28 mouse cellular contexts compared by ENCODE assay signal in genomic region chr4:150127894-150128293, GRCm38 (mm10). TPM values are rescaled to one million over a fixed set of nuclear protein-coding genes. Genes with fewer than 3 reads are reported as not detected.
"Had no signal": no experiment of that assay in that cellular context is flagged by ENCODE, and none has a peak within 500 bp of the region (broad histone marks: within the 10 kb centered on the region; RNA-seq: fewer than 3 reads in every experiment).

No protein-coding gene starts in this region.

- H3K9me3 ChIP-seq: heart, embryonic 10.5 days; heart, embryonic 12.5 days; hindbrain, embryonic 10.5 days; hindbrain, embryonic 12.5 days; intestine, embryonic 15.5 days; limb, embryonic 13.5 days; limb, embryonic 15.5 days; liver, embryonic 12.5 days had no signal

- ATAC-seq: forebrain, embryonic 16.5 days; hindbrain, embryonic 16.5 days; inflammation-experienced regulatory T-cells, adult 6 months; intestine, embryonic 15.5 days; intestine, postnatal 0 days; liver, embryonic 12.5 days had no signal

- H3K36me3 ChIP-seq: heart, embryonic 10.5 days; heart, embryonic 12.5 days; hindbrain, embryonic 10.5 days; hindbrain, embryonic 12.5 days; intestine, embryonic 15.5 days; limb, embryonic 13.5 days; limb, embryonic 15.5 days; liver, embryonic 12.5 days had no signal

- H3K27ac ChIP-seq: gastrocnemius, adult 2 months; heart, embryonic 10.5 days; hindbrain, embryonic 10.5 days; hindbrain, embryonic 12.5 days; hindbrain, embryonic 14.5 days; intestine, embryonic 15.5 days; kidney, postnatal 0 days; layer of hippocampus, adult 2 months; left cerebral cortex, adult 2 months; limb, embryonic 13.5 days; limb, embryonic 15.5 days; liver, embryonic 12.5 days; liver, embryonic 14.5 days had no signal

- H3K9ac ChIP-seq: heart, embryonic 12.5 days; hindbrain, embryonic 12.5 days; hindbrain, embryonic 14.5 days; intestine, embryonic 15.5 days; limb, embryonic 13.5 days; limb, embryonic 15.5 days; liver, embryonic 12.5 days; liver, embryonic 14.5 days had no signal

- DNase-seq: gastrocnemius, adult 2 months; gastrocnemius, postnatal 10 days; gastrocnemius, postnatal 25 days; heart, adult 18-20 months; heart, postnatal 10 days; heart, postnatal 4 days; lung, adult 18-20 months had no signal

- H3K27me3 ChIP-seq: heart, embryonic 12.5 days; hindbrain, embryonic 12.5 days; intestine, embryonic 15.5 days; limb, embryonic 13.5 days; limb, embryonic 15.5 days; liver, embryonic 12.5 days had no signal

- H3K4me3 ChIP-seq: gastrocnemius, adult 2 months; heart, embryonic 10.5 days; heart, embryonic 12.5 days; hindbrain, embryonic 10.5 days; hindbrain, embryonic 12.5 days; intestine, embryonic 15.5 days; layer of hippocampus, adult 2 months; left cerebral cortex, adult 2 months; limb, embryonic 13.5 days; limb, embryonic 15.5 days; liver, embryonic 12.5 days had no signal

- H3K4me2 ChIP-seq: heart, embryonic 12.5 days; hindbrain, embryonic 12.5 days; hindbrain, embryonic 14.5 days; intestine, embryonic 15.5 days; limb, embryonic 13.5 days; limb, embryonic 15.5 days; liver, embryonic 12.5 days had no signal

RNA-seq across cellular contexts. Expression of gene Slc2a5, which starts 8.8 kb away (rescaled TPM):
- polyA plus RNA-seq: inflammation-experienced regulatory T-cells, adult 6 months had no signal

RNA-seq across cellular contexts. Expression of gene Slc2a7, which starts 20.9 kb away (rescaled TPM):
- polyA plus RNA-seq: forebrain, embryonic 16.5 days; frontal cortex, adult 2 months; heart, embryonic 10.5 days; heart, embryonic 12.5 days; heart, embryonic 14.5 days; heart, embryonic 16.5 days; hindbrain, embryonic 10.5 days; hindbrain, embryonic 12.5 days; hindbrain, embryonic 14.5 days; hindbrain, embryonic 16.5 days; inflammation-experienced regulatory T-cells, adult 6 months; kidney, postnatal 0 days; limb, embryonic 11.5 days; limb, embryonic 13.5 days; limb, embryonic 15.5 days; liver, embryonic 12.5 days had no signal
